In the genomic region with DNA sequence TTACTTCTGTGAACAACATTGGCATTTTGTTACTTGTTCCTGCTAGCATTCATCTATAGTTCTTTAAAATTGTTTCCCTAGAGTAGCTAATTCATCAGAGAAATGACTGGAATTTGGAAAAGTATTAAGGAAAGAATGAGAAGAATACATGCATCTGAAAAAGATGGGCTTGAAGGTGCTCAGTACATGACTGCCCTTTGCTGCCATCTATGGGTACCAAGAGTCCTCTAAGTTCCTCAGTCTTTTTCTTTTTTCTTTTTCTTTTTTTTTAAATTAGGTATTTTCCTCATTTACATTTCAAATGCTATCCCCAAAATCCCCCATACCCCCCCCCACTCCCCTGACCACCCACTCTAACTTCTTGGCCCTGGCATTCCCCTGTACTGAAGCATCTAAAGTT, we compare ENCODE assay signal across 10 mouse cellular contexts. TPM values are rescaled to one million over a fixed set of nuclear protein-coding genes. Genes with fewer than 3 reads are reported as not detected.
A peak's percentile ranks its signal among the peaks of the same experiment; 100 is the strongest.
DNase-seq lines count a peak whose midpoint lies in the region; ATAC-seq lines count a peak whose summit lies in the region.
"Had no signal": no experiment of that assay in that cellular context is flagged by ENCODE, and none has a peak within 500 bp of the region (broad histone marks: within the 10 kb centered on the region; RNA-seq: fewer than 3 reads in every experiment).

No protein-coding gene starts in this region.

- no peaks in the 10 kb centered on the region for H3K4me1 ChIP-seq in kidney, embryonic 15.5 days
- H3K4me1 ChIP-seq: liver, embryonic 15.5 days had no signal

- H3K27me3 ChIP-seq in kidney, embryonic 15.5 days = no peaks in the 10 kb centered on the region
- H3K27me3 ChIP-seq: liver, embryonic 15.5 days had no signal

- H3K27ac ChIP-seq in kidney, embryonic 15.5 days = no peak overlapping the region
- H3K27ac ChIP-seq: liver, embryonic 15.5 days had no signal

- peak; percentile 7 to 9 for DNase-seq in kidney, adult 8-10 months
- DNase-seq in right cerebral cortex, adult 18-20 months = peak; percentile 18
- no peak for DNase-seq in right cerebral cortex, postnatal 14 days
- no peak for DNase-seq in urinary bladder, postnatal 14 days (ENCODE audit: low spot score)
- DNase-seq in layer of hippocampus, adult 9-11 months = no peak

- no peak for ATAC-seq in kidney, embryonic 15.5 days (replicated peaks; ENCODE audit: low FRiP score)
- ATAC-seq in common myeloid progenitor, adult 5-6 weeks (replicated peaks; ENCODE audit: low read depth, poor library complexity, severe bottlenecking) = 0 out of 2 replicates have a peak, but pooled peaks have one; percentile 52

- no peak overlapping the region for H3K4me3 ChIP-seq in kidney, embryonic 15.5 days (replicated peaks)
- H3K4me3 ChIP-seq: liver, embryonic 15.5 days had no signal

- H3K9me3 ChIP-seq in kidney, embryonic 15.5 days (replicated peaks) = no peaks in the 10 kb centered on the region
- H3K9me3 ChIP-seq: liver, embryonic 15.5 days had no signal

- no peak overlapping the region for H3K4me2 ChIP-seq in kidney, embryonic 15.5 days
- H3K4me2 ChIP-seq: liver, embryonic 15.5 days had no signal

- H3K36me3 ChIP-seq in kidney, embryonic 15.5 days = no peaks in the 10 kb centered on the region
- H3K36me3 ChIP-seq: liver, embryonic 15.5 days had no signal

- no peak overlapping the region for H3K9ac ChIP-seq in kidney, embryonic 15.5 days
- H3K9ac ChIP-seq: liver, embryonic 15.5 days had no signal

RNA-seq across cellular contexts. Expression of a gene that starts 11.3 kb away (rescaled TPM):
- polyA plus RNA-seq in kidney, embryonic 15.5 days (2015; fragmentation: Nextera tagmentation; extraction: Ambion mirVana) = 0.80 and 0.91 TPM in 2 replicates
- not detected in 2 replicates for total RNA-seq in common myeloid progenitor, adult 5-6 weeks (2017)
- total RNA-seq: heart, postnatal 10 days had no signal
- polyA plus RNA-seq: small intestine, adult 2 months had no signal

Comparison
In these comparisons a context has a peak if more than half of its experiments do, and no peak if none do; other contexts are left out.
1. DNase-seq: peak in kidney, adult 8-10 months (2 of 2) and right cerebral cortex, adult 18-20 months (single experiment); none in right cerebral cortex, postnatal 14 days (single experiment), urinary bladder, postnatal 14 days (single experiment) and layer of hippocampus, adult 9-11 months (single experiment).